Mouse (Mus musculus) cerebellum, adult 2 months (tissue): ENCODE measurements at regions not wholly inside any gene's neighbourhood (a gene's known extent, or its start where the extent isn't known, plus 50 kb on each side); places are given as distances from the start of the nearest gene placed in this dataset.

ENCODE experiments used
- DNase-seq, 2 experiments: peaks; one replicate each; pipeline ENCODE4 v3.0.0; 2021
- H3K27ac ChIP-seq: fragments of 200-500 bp; 2 replicates; pipeline ENCODE4 v1.5.1; 2012; ENCODE audit warnings: low read length, control low read depth, inconsistent platforms; ENCODE audit not compliant: insufficient read depth
- H3K27me3 ChIP-seq: fragments of 200-500 bp; 2 replicates; pipeline ENCODE4 v1.6.1; 2012; ENCODE audit warnings: inconsistent platforms, mild to moderate bottlenecking, low read length, moderate library complexity; ENCODE audit not compliant: control insufficient read depth, insufficient read depth
- H3K4me1 ChIP-seq: fragments of 200-500 bp; 2 replicates; pipeline ENCODE4 v1.6.1; 2011; ENCODE audit warnings: low read length; ENCODE audit not compliant: control insufficient read depth, insufficient read depth
- H3K4me3 ChIP-seq: fragments of 200-500 bp; replicated peaks from 2 replicates; pipeline ENCODE3; 2011; ENCODE audit warnings: mild to moderate bottlenecking, low read depth, low read length, control low read depth; ENCODE audit not compliant: insufficient read depth
- CTCF ChIP-seq: fragments of 200-500 bp; IDR thresholded peaks from 2 replicates; pipeline ENCODE4 v1.5.1; 2011; ENCODE audit warnings: low read depth, mild to moderate bottlenecking, control low read depth, low read length, moderate library complexity, borderline replicate concordance; ENCODE audit not compliant: insufficient read depth
- POLR2A ChIP-seq: fragments of 200-500 bp; IDR thresholded peaks from 2 replicates; pipeline ENCODE4 v1.6.1; 2011; ENCODE audit warnings: low read length, control low read depth, borderline replicate concordance; ENCODE audit not compliant: insufficient read depth
- WGBS: fragments of 180-500 bp; shearing (Covaris S2); methylation state at CpG from one replicate; pipeline ENCODE4 v1.1.7; 2018; 5-methylcytosine and 5-hydroxymethylcytosine counted together

- no peak for TF ChIP-seq CTCF
- TF ChIP-seq POLR2A: no peak
- DNase-seq: no peak
- WGBS: 54% methylated on average over 7 of the region's 7 CpGs
- no peak overlapping the region for H3K4me3 ChIP-seq
- no peaks in the 10 kb centered on the region for H3K27me3 ChIP-seq
- no peak overlapping the region for H3K27ac ChIP-seq
- no peaks in the 10 kb centered on the region for H3K4me1 ChIP-seq
These were observed 342.1 kb upstream of the Thbs1 start for GRCm38 (mm10) chr2:117769402-117770114.

- H3K27me3 ChIP-seq: no peaks in the 10 kb centered on the region
- no peak overlapping the region for H3K4me3 ChIP-seq
- no peak overlapping the region for H3K27ac ChIP-seq
- no peak for DNase-seq
- no peak for TF ChIP-seq POLR2A
- TF ChIP-seq CTCF: no peak
- 79% methylated on average over 3 of the region's 3 CpGs for WGBS
- H3K4me1 ChIP-seq: no peaks in the 10 kb centered on the region
These were observed 341.6 kb upstream of the Thbs1 start for GRCm38 (mm10) chr2:117770115-117770485.

- 57% methylated on average over 3 of the region's 3 CpGs for WGBS
- Histone ChIP-seq H3K4me1 (no peaks in the 10 kb centered on the region), H3K4me3 (no peak overlapping the region), H3K27me3 (no peaks in the 10 kb centered on the region), H3K27ac (no peak overlapping the region)
- TF ChIP-seq CTCF: no peak
- TF ChIP-seq POLR2A: no peak
- DNase-seq: no peak
These were observed 331.4 kb upstream of the Thbs1 start for GRCm38 (mm10) chr2:117780287-117780686.

GRCm38 (mm10) chr2:117780816-117781215 is 330.9 kb upstream of the Thbs1 start:
- DNase-seq: no peak
- Histone ChIP-seq H3K4me3 (no peak overlapping the region), H3K4me1 (no peaks in the 10 kb centered on the region), H3K27ac (no peak overlapping the region), H3K27me3 (no peaks in the 10 kb centered on the region)
- WGBS: 76% methylated on average over 7 of the region's 7 CpGs
- no peak for TF ChIP-seq POLR2A

GRCm38 (mm10) chr2:117787321-117787720 is 324.4 kb upstream of the Thbs1 start:
- TF ChIP-seq CTCF: no peak
- Histone ChIP-seq H3K4me1 (no peaks in the 10 kb centered on the region), H3K27me3 (no peaks in the 10 kb centered on the region), H3K4me3 (no peak overlapping the region), H3K27ac (no peak overlapping the region)
- 73% methylated on average over 1 of the region's 1 CpGs for WGBS
- DNase-seq: no peak

- no peaks in the 10 kb centered on the region for H3K4me1 ChIP-seq
- no peaks in the 10 kb centered on the region for H3K27me3 ChIP-seq
- H3K4me3 ChIP-seq: no peak overlapping the region
- H3K27ac ChIP-seq: no peak overlapping the region
- DNase-seq: no peak
- WGBS: 100% methylated on average over 1 of the region's 1 CpGs
- TF ChIP-seq CTCF (no peak), POLR2A (no peak)
These were observed 317.4 kb upstream of the Thbs1 start for GRCm38 (mm10) chr2:117794285-117794684.

GRCm38 (mm10) chr2:117801946-117802600 is 309.6 kb upstream of the Thbs1 start:
- Histone ChIP-seq H3K4me3 (no peak overlapping the region), H3K4me1 (no peaks in the 10 kb centered on the region), H3K27me3 (no peaks in the 10 kb centered on the region), H3K27ac (no peak overlapping the region)
- TF ChIP-seq CTCF: no peak
- TF ChIP-seq POLR2A: no peak
- no peak for DNase-seq

GRCm38 (mm10) chr2:117802686-117803085 is 309.0 kb upstream of the Thbs1 start:
- Histone ChIP-seq H3K4me3 (no peak overlapping the region), H3K4me1 (no peaks in the 10 kb centered on the region), H3K27me3 (no peaks in the 10 kb centered on the region), H3K27ac (no peak overlapping the region)
- TF ChIP-seq CTCF (no peak), POLR2A (no peak)
- DNase-seq: no peak
- 85% methylated on average over 2 of the region's 2 CpGs for WGBS
